Mouse (Mus musculus): ENCODE measurements around the gene Dip2a. TPM values are rescaled to one million over a fixed set of nuclear protein-coding genes. Genes with fewer than 3 reads are reported as not detected.

Gene Dip2a
- polyA plus RNA-seq, 1 experiment = 12.5 TPM

GRCm38 (mm10) chr10:76329093-76329492 is 16.0 kb downstream of the Dip2a start:
- Histone ChIP-seq H3K4me1 (ENCODE audit: control insufficient read depth, insufficient read depth, low read length) (no peaks in the 10 kb centered on the region), H3K27ac (ENCODE audit: insufficient read depth, low read length) (no peak overlapping the region), H3K27me3 (ENCODE audit: control insufficient read depth, insufficient read depth, low read length, poor library complexity, severe bottlenecking) (no peaks in the 10 kb centered on the region), H3K4me3 (ENCODE audit: low read depth, low read length) (no peak overlapping the region), H3K9ac (ENCODE audit: low read depth, poor library complexity, severe bottlenecking) (no peak overlapping the region), H3K36me3 (ENCODE audit: control insufficient read depth, insufficient read depth, low read length, poor library complexity, severe bottlenecking) (no peaks in the 10 kb centered on the region), H3K9me3 (replicated peaks; ENCODE audit: control insufficient read depth, insufficient read depth, low read length, poor library complexity, severe bottlenecking) (no peaks in the 10 kb centered on the region)
- no peak for TF ChIP-seq POLR2A (IDR thresholded peaks at IDR 0.05; ENCODE audit: insufficient read depth, low read length)
- TF ChIP-seq EP300 (IDR thresholded peaks at IDR 0.05; ENCODE audit: insufficient read depth, low read depth, low read length) = no peak
- TF ChIP-seq CTCF (IDR thresholded peaks at IDR 0.05; ENCODE audit: low read depth, low read length) = no peak

- Histone ChIP-seq H3K27ac (ENCODE audit: insufficient read depth, low read length) (no peak overlapping the region), H3K4me3 (ENCODE audit: low read depth, low read length) (no peak overlapping the region), H3K36me3 (ENCODE audit: control insufficient read depth, insufficient read depth, low read length, poor library complexity, severe bottlenecking) (no peaks in the 10 kb centered on the region), H3K9me3 (replicated peaks; ENCODE audit: control insufficient read depth, insufficient read depth, low read length, poor library complexity, severe bottlenecking) (no peaks in the 10 kb centered on the region), H3K4me1 (ENCODE audit: control insufficient read depth, insufficient read depth, low read length) (no peaks in the 10 kb centered on the region), H3K27me3 (ENCODE audit: control insufficient read depth, insufficient read depth, low read length, poor library complexity, severe bottlenecking) (no peaks in the 10 kb centered on the region), H3K9ac (ENCODE audit: low read depth, poor library complexity, severe bottlenecking) (no peak overlapping the region)
- TF ChIP-seq EP300 (IDR thresholded peaks at IDR 0.05; ENCODE audit: insufficient read depth, low read depth, low read length) (no peak), POLR2A (IDR thresholded peaks at IDR 0.05; ENCODE audit: insufficient read depth, low read length) (no peak), CTCF (IDR thresholded peaks at IDR 0.05; ENCODE audit: low read depth, low read length) (no peak)
Measured at GRCm38 (mm10) chr10:76328574-76328973, 16.5 kb downstream of the Dip2a start.

- Histone ChIP-seq H3K4me1 (ENCODE audit: control insufficient read depth, insufficient read depth, low read length) (no peaks in the 10 kb centered on the region), H3K4me3 (ENCODE audit: low read depth, low read length) (no peak overlapping the region)
Measured at GRCm38 (mm10) chr10:76326304-76327006, 18.6 kb downstream of the Dip2a start.

GRCm38 (mm10) chr10:76317623-76318022 is 27.5 kb downstream of the Dip2a start:
- Histone ChIP-seq H3K4me1 (ENCODE audit: control insufficient read depth, insufficient read depth, low read length) (no peaks in the 10 kb centered on the region), H3K36me3 (ENCODE audit: control insufficient read depth, insufficient read depth, low read length, poor library complexity, severe bottlenecking) (no peaks in the 10 kb centered on the region), H3K4me3 (ENCODE audit: low read depth, low read length) (no peak overlapping the region), H3K27me3 (ENCODE audit: control insufficient read depth, insufficient read depth, low read length, poor library complexity, severe bottlenecking) (no peaks in the 10 kb centered on the region), H3K27ac (ENCODE audit: insufficient read depth, low read length) (no peak overlapping the region), H3K9me3 (replicated peaks; ENCODE audit: control insufficient read depth, insufficient read depth, low read length, poor library complexity, severe bottlenecking) (no peaks in the 10 kb centered on the region; the same call in 1 of the 2 replicates), H3K9ac (ENCODE audit: low read depth, poor library complexity, severe bottlenecking) (no peak overlapping the region)
- TF ChIP-seq EP300 (IDR thresholded peaks at IDR 0.05; ENCODE audit: insufficient read depth, low read depth, low read length) = no peak
- TF ChIP-seq CTCF (IDR thresholded peaks at IDR 0.05; ENCODE audit: low read depth, low read length) = no peak
- TF ChIP-seq POLR2A (IDR thresholded peaks at IDR 0.05; ENCODE audit: insufficient read depth, low read length) = no peak

More at GRCm38 (mm10) chr10:76326304-76327006, 18.6 kb downstream of the Dip2a start:
- no peaks in the 10 kb centered on the region for H3K27me3 ChIP-seq (ENCODE audit: control insufficient read depth, insufficient read depth, low read length, poor library complexity, severe bottlenecking)
- H3K9me3 ChIP-seq (replicated peaks; ENCODE audit: control insufficient read depth, insufficient read depth, low read length, poor library complexity, severe bottlenecking) = no peaks in the 10 kb centered on the region
- no peaks in the 10 kb centered on the region for H3K36me3 ChIP-seq (ENCODE audit: control insufficient read depth, insufficient read depth, low read length, poor library complexity, severe bottlenecking)
- peak; percentile 58 for TF ChIP-seq CTCF (IDR thresholded peaks at IDR 0.05; ENCODE audit: low read depth, low read length)
- no peak for TF ChIP-seq POLR2A (IDR thresholded peaks at IDR 0.05; ENCODE audit: insufficient read depth, low read length)
- no peak overlapping the region for H3K27ac ChIP-seq (ENCODE audit: insufficient read depth, low read length)
- H3K9ac ChIP-seq (ENCODE audit: low read depth, poor library complexity, severe bottlenecking) = no peak overlapping the region

GRCm38 (mm10) chr10:76316194-76316593 is 28.9 kb downstream of the Dip2a start:
- Histone ChIP-seq H3K4me3 (ENCODE audit: low read depth, low read length) (no peak overlapping the region), H3K36me3 (ENCODE audit: control insufficient read depth, insufficient read depth, low read length, poor library complexity, severe bottlenecking) (no peaks in the 10 kb centered on the region), H3K9ac (ENCODE audit: low read depth, poor library complexity, severe bottlenecking) (no peak overlapping the region), H3K4me1 (ENCODE audit: control insufficient read depth, insufficient read depth, low read length) (no peaks in the 10 kb centered on the region), H3K27ac (ENCODE audit: insufficient read depth, low read length) (no peak overlapping the region), H3K9me3 (replicated peaks; ENCODE audit: control insufficient read depth, insufficient read depth, low read length, poor library complexity, severe bottlenecking) (no peaks in the 10 kb centered on the region; the same call in 1 of the 2 replicates), H3K27me3 (ENCODE audit: control insufficient read depth, insufficient read depth, low read length, poor library complexity, severe bottlenecking) (no peaks in the 10 kb centered on the region)
- TF ChIP-seq POLR2A (IDR thresholded peaks at IDR 0.05; ENCODE audit: insufficient read depth, low read length) (no peak), CTCF (IDR thresholded peaks at IDR 0.05; ENCODE audit: low read depth, low read length) (no peak)

GRCm38 (mm10) chr10:76306738-76307137 is 38.4 kb downstream of the Dip2a start:
- H3K27ac ChIP-seq (ENCODE audit: insufficient read depth, low read length) = no peak overlapping the region
- H3K9ac ChIP-seq (ENCODE audit: low read depth, poor library complexity, severe bottlenecking) = no peak overlapping the region
- H3K4me3 ChIP-seq (ENCODE audit: low read depth, low read length) = no peak overlapping the region
- no peaks in the 10 kb centered on the region for H3K4me1 ChIP-seq (ENCODE audit: control insufficient read depth, insufficient read depth, low read length)
- H3K9me3 ChIP-seq (replicated peaks; ENCODE audit: control insufficient read depth, insufficient read depth, low read length, poor library complexity, severe bottlenecking) = no peaks in the 10 kb centered on the region
- TF ChIP-seq POLR2A (IDR thresholded peaks at IDR 0.05; ENCODE audit: insufficient read depth, low read length) (no peak), CTCF (IDR thresholded peaks at IDR 0.05; ENCODE audit: low read depth, low read length) (no peak), EP300 (IDR thresholded peaks at IDR 0.05; ENCODE audit: insufficient read depth, low read depth, low read length) (no peak)
- H3K36me3 ChIP-seq (ENCODE audit: control insufficient read depth, insufficient read depth, low read length, poor library complexity, severe bottlenecking) = no peaks in the 10 kb centered on the region
- no peaks in the 10 kb centered on the region for H3K27me3 ChIP-seq (ENCODE audit: control insufficient read depth, insufficient read depth, low read length, poor library complexity, severe bottlenecking)

Data from ES-Bruce4 (cell line).